Mouse (Mus musculus) bone marrow, adult 2 months (tissue): Measurements from ENCODE around the gene Zfp276. TPM values are rescaled to one million over a fixed set of nuclear protein-coding genes. Genes with fewer than 3 reads are reported as not detected.

Experiments used
- H3K27ac ChIP-seq: fragments of 200-500 bp; 2 replicates; pipeline ENCODE4 v1.5.1; 2012; ENCODE audit warnings: low read depth, mild to moderate bottlenecking, control low read depth, inconsistent platforms, low read length; ENCODE audit not compliant: control insufficient read depth, poor library complexity, insufficient read depth
- H3K4me1 ChIP-seq: fragments of 200-500 bp; 2 replicates; pipeline ENCODE4 v1.6.1; 2011; ENCODE audit warnings: low read length; ENCODE audit not compliant: control insufficient read depth, insufficient read depth
- H3K4me3 ChIP-seq: fragments of 200-500 bp; replicated peaks from 2 replicates; pipeline ENCODE3; 2011; ENCODE audit warnings: mild to moderate bottlenecking, low read depth, low read length, control low read depth; ENCODE audit not compliant: control insufficient read depth
- CTCF ChIP-seq: fragments of 200-500 bp; IDR thresholded peaks from 2 replicates; pipeline ENCODE4 v1.5.1; 2011; ENCODE audit warnings: low read length, control low read depth; ENCODE audit not compliant: control insufficient read depth, insufficient read depth
- POLR2A ChIP-seq: fragments of 200-500 bp; IDR thresholded peaks from 2 replicates; pipeline ENCODE4 v1.6.1; 2011; ENCODE audit warnings: low read depth, mild to moderate bottlenecking, control low read depth, low read length, borderline replicate concordance; ENCODE audit not compliant: control insufficient read depth
- WGBS: fragments of 180-500 bp; shearing (Covaris S2); methylation state at CpG from one replicate; pipeline ENCODE4 v1.1.7; 2018; 5-methylcytosine and 5-hydroxymethylcytosine counted together
- polyA plus RNA-seq: library from polyadenylated mRNA; stranded (reverse); fragments of >200 nt; gene quantifications from 2 replicates; pipeline ENCODE4 v1.2.4, GENCODE M21; 2011; ENCODE audit warnings: low replicate concordance; ENCODE audit not compliant: missing spikeins, insufficient read depth, insufficient read length

The Zfp276 gene
- polyA plus RNA-seq, 1 experiment: 29.2 TPM

DNA sequence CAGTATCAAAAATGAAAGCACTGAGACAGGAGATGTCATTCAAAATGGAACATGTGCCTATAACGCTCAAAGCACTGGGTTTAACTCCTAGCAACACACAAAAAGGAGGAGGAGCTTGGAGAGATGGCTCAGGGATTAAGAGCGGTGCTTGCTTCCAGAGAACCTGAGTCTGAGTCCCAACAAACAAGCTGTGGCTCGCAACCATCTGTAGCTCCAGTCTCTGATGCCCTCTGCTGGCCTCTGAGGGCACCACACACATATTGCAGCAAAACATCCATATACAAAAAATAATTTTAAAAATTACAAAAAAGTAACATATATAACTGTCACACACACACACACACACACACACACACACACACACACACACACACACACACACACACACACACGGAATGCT, 36.2 kb downstream of the Zfp276 start:
- no peaks in the 10 kb centered on the region; the same call in 1 of the 2 replicates for H3K4me1 ChIP-seq
- no peak overlapping the region for H3K27ac ChIP-seq
- 89% methylated on average over 4 of the region's 4 CpGs for WGBS
- H3K4me3 ChIP-seq: no peak overlapping the region
- TF ChIP-seq POLR2A: no peak
- peak; percentile 78 for TF ChIP-seq CTCF

GRCm38 (mm10) chr8:123290679-123291078, 36.7 kb downstream of the Zfp276 start:
- no peak overlapping the region for H3K27ac ChIP-seq
- TF ChIP-seq CTCF (no peak), POLR2A (no peak)
- WGBS: 88% methylated on average over 8 of the region's 8 CpGs

GRCm38 (mm10) chr8:123291716-123292115, 37.7 kb downstream of the Zfp276 start:
- WGBS: 90% methylated on average over 8 of the region's 8 CpGs
- H3K4me3 ChIP-seq: no peak overlapping the region
- H3K27ac ChIP-seq: no peak overlapping the region
- TF ChIP-seq POLR2A (no peak), CTCF (no peak)
- H3K4me1 ChIP-seq: no peaks in the 10 kb centered on the region; the same call in 1 of the 2 replicates

More at GRCm38 (mm10) chr8:123290679-123291078, 36.7 kb downstream of the Zfp276 start:
- no peaks in the 10 kb centered on the region; the same call in 1 of the 2 replicates for H3K4me1 ChIP-seq
- H3K4me3 ChIP-seq: no peak overlapping the region

DNA sequence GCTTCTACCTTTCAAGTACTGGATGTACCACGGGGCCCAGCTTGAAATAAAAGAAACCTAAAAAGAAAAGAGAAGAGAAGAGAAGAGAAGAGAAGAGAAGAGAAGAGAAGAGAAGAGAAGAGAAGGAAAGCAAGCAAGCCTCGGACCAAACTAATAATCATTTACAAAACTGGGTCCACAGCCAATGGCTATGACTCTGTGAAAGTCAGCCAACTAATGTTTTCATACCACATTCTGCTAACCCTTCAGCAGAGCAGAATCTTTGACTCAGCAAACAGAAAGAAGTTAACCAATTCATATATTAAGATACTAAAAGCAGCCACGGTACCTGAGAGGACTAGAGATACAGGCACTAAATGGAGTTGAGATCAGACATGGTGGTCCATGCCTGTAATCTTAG, 38.3 kb downstream of the Zfp276 start:
- TF ChIP-seq CTCF (no peak), POLR2A (no peak)
- 79% methylated on average over 3 of the region's 3 CpGs for WGBS
- no peak overlapping the region for H3K4me3 ChIP-seq
- H3K4me1 ChIP-seq: no peaks in the 10 kb centered on the region; the same call in 1 of the 2 replicates
- no peak overlapping the region for H3K27ac ChIP-seq

- no peak for TF ChIP-seq CTCF
- no peak for TF ChIP-seq POLR2A
- WGBS: 91% methylated on average over 2 of the region's 2 CpGs
These were observed 38.8 kb downstream of the Zfp276 start for GRCm38 (mm10) chr8:123292785-123293184.

GRCm38 (mm10) chr8:123298301-123298700, 44.3 kb downstream of the Zfp276 start:
- Histone ChIP-seq H3K27ac (no peak overlapping the region), H3K4me1 (no peaks in the 10 kb centered on the region), H3K4me3 (no peak overlapping the region)
- no peak for TF ChIP-seq CTCF
- TF ChIP-seq POLR2A: no peak
- WGBS: 67% methylated on average over 11 of the region's 11 CpGs

More at GRCm38 (mm10) chr8:123292785-123293184, 38.8 kb downstream of the Zfp276 start:
- Histone ChIP-seq H3K4me3 (no peak overlapping the region), H3K4me1 (no peaks in the 10 kb centered on the region), H3K27ac (no peak overlapping the region)

- H3K4me1 ChIP-seq: no peaks in the 10 kb centered on the region
- 73% methylated on average over 4 of the region's 4 CpGs for whole genome bisulfite sequencing
- no peak overlapping the region for H3K4me3 ChIP-seq
- H3K27ac ChIP-seq: no peak overlapping the region
- TF ChIP-seq POLR2A (no peak), CTCF (no peak)
These were observed 54.7 kb downstream of the Zfp276 start for GRCm38 (mm10) chr8:123308738-123309137.

- H3K27ac ChIP-seq: peak overlapping the region; percentile 62
- no peaks in the 10 kb centered on the region for H3K4me1 ChIP-seq
- H3K4me3 ChIP-seq: peak overlapping the region; percentile 91
- TF ChIP-seq CTCF (no peak), POLR2A (no peak)
- 4% methylated on average over 21 of the region's 21 CpGs for WGBS
These were observed 63.9 kb downstream of the Zfp276 start for GRCm38 (mm10) chr8:123317781-123318466.
